Mouse (Mus musculus): ENCODE data around the gene Zfp790. TPM values are rescaled to one million over a fixed set of nuclear protein-coding genes. Genes with fewer than 3 reads are reported as not detected.

Gene Zfp790
- 28.6 and 30.0 TPM in 2 replicates for polyA plus RNA-seq (2015; fragmentation: Nextera tagmentation; extraction: Ambion mirVana)

- no peaks in the 10 kb centered on the region for H3K9me3 ChIP-seq
- H3K27me3 ChIP-seq, result no peaks in the 10 kb centered on the region
- peak within 1 kb of the TSS; percentile 84 for H3K9ac ChIP-seq
- peaks cover 43% of the 10 kb centered on the region for H3K4me1 ChIP-seq (replicated peaks)
- H3K27ac ChIP-seq, result peak within 1 kb of the TSS; percentile 88
- under 1% methylated on average over 26 of the region's 26 CpGs for WGBS
- peak; percentile 95 for ATAC-seq (ENCODE audit: low FRiP score)
- peak within 1 kb of the TSS; percentile 68 for H3K4me3 ChIP-seq
- peak within 1 kb of the TSS; percentile 80 for H3K4me2 ChIP-seq
- H3K36me3 ChIP-seq, result peaks cover 9% of the 10 kb centered on the region
These were observed at the start of gene Zfp790 for GRCm38 (mm10) chr7:29815910-29816429. Zfp790 (plus strand) TSS chr7:29816114.

DNA sequence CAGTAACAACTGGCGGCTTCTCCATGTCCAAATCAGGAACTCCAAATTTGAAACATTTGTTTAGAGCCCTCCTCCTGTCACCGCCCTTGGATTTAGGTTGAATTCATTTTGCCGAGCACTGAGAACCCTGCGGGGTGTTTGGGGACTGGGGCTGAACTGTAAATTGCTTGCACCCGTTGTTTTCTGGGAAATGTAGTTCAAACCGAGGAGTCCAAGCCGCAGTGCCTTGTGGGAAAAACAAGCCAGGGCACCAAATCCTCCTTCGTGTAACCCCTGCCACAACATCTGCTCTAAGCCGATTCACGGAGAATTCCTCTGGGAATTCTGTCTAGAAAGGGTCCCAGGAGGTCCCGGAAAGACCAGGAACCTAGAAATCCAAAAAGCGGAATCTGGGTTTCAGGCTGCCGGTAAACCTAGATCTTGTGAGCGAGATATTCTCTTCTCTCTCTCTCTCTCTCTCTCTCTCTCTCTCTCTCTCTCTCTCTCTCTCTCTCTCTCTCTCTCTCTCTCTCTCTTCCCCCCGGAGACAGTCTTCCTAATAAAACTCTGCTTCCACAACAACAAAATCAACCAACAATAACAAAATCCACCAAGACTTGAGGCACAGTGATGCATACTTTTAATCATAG is 48.7 kb upstream of the Zfp790 start:
- H3K4me2 ChIP-seq, result peak overlapping the region; percentile 72
- 2% methylated on average over 15 of the region's 15 CpGs for WGBS
- peak overlapping the region; percentile 72 for H3K9ac ChIP-seq
- H3K4me3 ChIP-seq, result peak overlapping the region; percentile 69
- ATAC-seq (ENCODE audit: low FRiP score), result peak; percentile 44
- H3K4me1 ChIP-seq (replicated peaks), result peaks cover 31% of the 10 kb centered on the region
- H3K36me3 ChIP-seq, result peaks cover 11% of the 10 kb centered on the region; the same call in 1 of the 2 replicates
- peak overlapping the region; percentile 78 for H3K27ac ChIP-seq
- no peaks in the 10 kb centered on the region for H3K9me3 ChIP-seq
- no peaks in the 10 kb centered on the region for H3K27me3 ChIP-seq

- ATAC-seq (ENCODE audit: low FRiP score), result peak; percentile 94
- peaks cover 15% of the 10 kb centered on the region for H3K36me3 ChIP-seq
- peaks cover 31% of the 10 kb centered on the region for H3K4me1 ChIP-seq (replicated peaks)
- no peaks in the 10 kb centered on the region for H3K9me3 ChIP-seq
- peak within 1 kb of the TSS; percentile 72 for H3K4me2 ChIP-seq
- peak within 1 kb of the TSS; percentile 78 for H3K9ac ChIP-seq
- peak within 1 kb of the TSS; percentile 69 for H3K4me3 ChIP-seq
- WGBS, result under 1% methylated on average over 32 of the region's 32 CpGs
- H3K27me3 ChIP-seq, result no peaks in the 10 kb centered on the region
- H3K27ac ChIP-seq, result peak within 1 kb of the TSS; percentile 78
These were observed 47.6 kb upstream of the Zfp790 start, which contains the start of gene Zfp84 for GRCm38 (mm10) chr7:29768090-29768900. Zfp84 (plus strand) TSS chr7:29768552.

DNA sequence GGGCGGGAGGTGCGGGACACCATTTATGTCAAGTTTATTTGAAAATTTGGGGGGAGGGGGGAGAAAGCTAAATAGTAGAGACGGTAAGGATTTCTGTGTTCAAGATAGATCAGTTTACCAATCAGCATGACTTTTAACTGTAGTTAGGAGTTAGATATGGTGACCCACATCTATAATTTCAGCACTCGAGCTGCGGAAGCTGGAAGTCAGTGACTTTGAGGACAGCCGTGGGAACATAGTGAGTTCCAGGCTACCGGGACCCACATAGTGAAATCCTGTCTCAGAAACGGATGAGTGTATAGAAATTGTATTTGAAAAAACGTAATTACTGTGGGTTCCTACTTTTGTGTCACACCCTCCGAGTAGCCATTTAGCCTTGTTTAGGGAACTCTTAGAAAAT is 46.9 kb upstream of the Zfp790 start:
- no peak for ATAC-seq (ENCODE audit: low FRiP score)
- H3K27ac ChIP-seq, result peak overlapping the region; percentile 70

DNA sequence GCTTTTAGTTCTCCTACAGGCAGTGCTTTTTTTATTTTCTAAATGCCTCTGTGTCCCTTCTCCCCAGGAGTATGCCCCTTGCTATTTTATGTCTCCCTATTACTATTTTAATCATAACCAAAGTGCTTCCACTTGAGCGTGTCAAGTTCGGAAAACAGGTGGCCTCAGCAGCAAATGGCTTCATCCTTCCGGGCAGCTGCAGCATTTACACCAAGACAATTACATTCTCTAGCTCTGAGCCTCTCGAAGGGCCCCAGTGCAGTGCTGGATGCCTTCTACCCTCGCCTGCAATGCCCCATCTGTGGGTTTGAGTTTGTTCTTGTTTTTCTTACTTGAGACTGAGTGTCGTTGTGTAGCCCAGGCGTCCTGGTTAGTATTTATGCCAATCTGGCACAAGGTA is 42.4 kb upstream of the Zfp790 start:
- peak overlapping the region; percentile 9 for H3K9ac ChIP-seq
- no peaks in the 10 kb centered on the region for H3K9me3 ChIP-seq
- no peak overlapping the region for H3K4me2 ChIP-seq
- WGBS, result 93% methylated on average over 7 of the region's 7 CpGs
- peaks cover 66% of the 10 kb centered on the region for H3K36me3 ChIP-seq
- no peak for ATAC-seq (ENCODE audit: low FRiP score)
- H3K27ac ChIP-seq, result no peak overlapping the region
- H3K4me1 ChIP-seq (replicated peaks), result peaks cover 19% of the 10 kb centered on the region
- no peak overlapping the region for H3K4me3 ChIP-seq
- H3K27me3 ChIP-seq, result no peaks in the 10 kb centered on the region

More for the DNA sequence above, 46.9 kb upstream of the Zfp790 start:
- Histone ChIP-seq H3K4me2 (peak overlapping the region; percentile 72), H3K9ac (peak overlapping the region; percentile 78), H3K9me3 (no peaks in the 10 kb centered on the region), H3K4me1 (replicated peaks) (peaks cover 31% of the 10 kb centered on the region), H3K4me3 (peak overlapping the region; percentile 69), H3K27me3 (no peaks in the 10 kb centered on the region), H3K36me3 (peaks cover 22% of the 10 kb centered on the region)
- 10% methylated on average over 10 of the region's 10 CpGs for WGBS

- WGBS, result 93% methylated on average over 3 of the region's 3 CpGs
- Histone ChIP-seq H3K9ac (no peak overlapping the region), H3K27me3 (no peaks in the 10 kb centered on the region), H3K27ac (no peak overlapping the region), H3K36me3 (peaks cover 73% of the 10 kb centered on the region), H3K9me3 (no peaks in the 10 kb centered on the region), H3K4me3 (no peak overlapping the region), H3K4me1 (replicated peaks) (peaks cover 14% of the 10 kb centered on the region), H3K4me2 (no peak overlapping the region)
- ATAC-seq (ENCODE audit: low FRiP score), result no peak
These were observed 41.5 kb upstream of the Zfp790 start for GRCm38 (mm10) chr7:29774371-29774770.

DNA sequence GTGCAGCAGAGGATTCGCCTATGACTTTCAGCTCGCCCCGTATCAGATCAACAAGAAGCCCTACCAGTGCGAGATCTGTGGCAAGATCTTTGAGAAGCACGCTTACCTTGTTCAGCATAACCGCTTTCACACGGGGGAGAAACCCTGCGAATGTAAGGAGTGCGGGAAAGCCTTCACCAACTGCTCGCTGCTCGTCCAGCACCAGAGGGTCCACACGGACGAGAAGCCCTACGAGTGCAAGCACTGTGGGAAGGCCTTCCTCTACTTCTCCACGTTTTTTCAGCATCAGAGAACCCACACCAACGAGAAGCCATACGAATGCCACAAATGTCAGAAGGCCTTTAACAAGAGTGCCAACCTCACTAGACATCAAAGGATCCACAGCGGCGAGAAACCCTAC is 39.3 kb upstream of the Zfp790 start:
- Histone ChIP-seq H3K27me3 (no peaks in the 10 kb centered on the region), H3K9me3 (no peaks in the 10 kb centered on the region), H3K4me1 (replicated peaks) (no peaks in the 10 kb centered on the region), H3K4me2 (no peak overlapping the region), H3K27ac (no peak overlapping the region), H3K9ac (no peak overlapping the region), H3K36me3 (peaks cover 74% of the 10 kb centered on the region), H3K4me3 (no peak overlapping the region)
- 97% methylated on average over 19 of the region's 19 CpGs for WGBS
- ATAC-seq (ENCODE audit: low FRiP score), result no peak

- H3K27ac ChIP-seq, result no peak overlapping the region
- H3K4me1 ChIP-seq (replicated peaks), result no peaks in the 10 kb centered on the region
- H3K9me3 ChIP-seq, result no peaks in the 10 kb centered on the region
- no peak overlapping the region for H3K9ac ChIP-seq
- no peak overlapping the region for H3K4me2 ChIP-seq
- 96% methylated on average over 10 of the region's 10 CpGs for WGBS
- no peak for ATAC-seq (ENCODE audit: low FRiP score)
- no peaks in the 10 kb centered on the region for H3K27me3 ChIP-seq
- H3K4me3 ChIP-seq, result no peak overlapping the region
- peaks cover 71% of the 10 kb centered on the region for H3K36me3 ChIP-seq
These were observed 38.5 kb upstream of the Zfp790 start for GRCm38 (mm10) chr7:29777372-29777771.

GRCm38 (mm10) chr7:29783871-29784551 is 31.9 kb upstream of the Zfp790 start, which contains the start of gene Zfp30:
Zfp30 (plus strand) TSS chr7:29783998.
- Histone ChIP-seq H3K4me2 (peak within 1 kb of the TSS; percentile 84), H3K36me3 (peaks cover 32% of the 10 kb centered on the region), H3K9ac (peak within 1 kb of the TSS; percentile 92), H3K27me3 (no peaks in the 10 kb centered on the region), H3K27ac (peak within 1 kb of the TSS; percentile 96), H3K4me3 (peak within 1 kb of the TSS; percentile 86), H3K4me1 (replicated peaks) (peaks cover 28% of the 10 kb centered on the region), H3K9me3 (no peaks in the 10 kb centered on the region)
- WGBS, result under 1% methylated on average over 45 of the region's 45 CpGs
- ATAC-seq (ENCODE audit: low FRiP score), result peak; percentile 97

DNA sequence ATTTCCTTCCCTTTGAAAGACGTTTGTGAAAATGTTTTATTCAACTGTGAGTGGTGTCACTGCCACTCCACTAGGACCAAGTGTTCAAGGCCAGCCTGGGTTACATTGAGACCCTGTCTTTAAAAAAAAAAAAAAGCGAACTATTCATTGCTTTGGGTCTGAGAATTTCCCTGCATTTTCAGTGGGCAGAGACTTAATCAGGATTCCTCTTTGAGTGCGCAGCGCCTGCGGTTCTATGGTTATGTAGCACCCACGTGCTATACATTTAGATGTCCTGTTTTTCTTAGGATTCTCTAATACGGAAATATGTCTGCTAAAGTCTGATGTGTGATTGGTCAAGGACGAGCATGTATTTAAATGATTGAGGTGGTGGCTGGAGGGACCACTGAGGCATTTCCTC is 30.9 kb upstream of the Zfp790 start:
- H3K36me3 ChIP-seq, result peaks cover 36% of the 10 kb centered on the region
- no peaks in the 10 kb centered on the region for H3K27me3 ChIP-seq
- H3K4me1 ChIP-seq (replicated peaks), result peaks cover 28% of the 10 kb centered on the region
- 53% methylated on average over 8 of the region's 8 CpGs for WGBS
- H3K9me3 ChIP-seq, result no peaks in the 10 kb centered on the region
- peak overlapping the region; percentile 92 for H3K9ac ChIP-seq
- no peak for ATAC-seq (ENCODE audit: low FRiP score)
- no peak overlapping the region for H3K27ac ChIP-seq
- peak overlapping the region; percentile 84 for H3K4me2 ChIP-seq
- H3K4me3 ChIP-seq, result peak overlapping the region; percentile 86

DNA sequence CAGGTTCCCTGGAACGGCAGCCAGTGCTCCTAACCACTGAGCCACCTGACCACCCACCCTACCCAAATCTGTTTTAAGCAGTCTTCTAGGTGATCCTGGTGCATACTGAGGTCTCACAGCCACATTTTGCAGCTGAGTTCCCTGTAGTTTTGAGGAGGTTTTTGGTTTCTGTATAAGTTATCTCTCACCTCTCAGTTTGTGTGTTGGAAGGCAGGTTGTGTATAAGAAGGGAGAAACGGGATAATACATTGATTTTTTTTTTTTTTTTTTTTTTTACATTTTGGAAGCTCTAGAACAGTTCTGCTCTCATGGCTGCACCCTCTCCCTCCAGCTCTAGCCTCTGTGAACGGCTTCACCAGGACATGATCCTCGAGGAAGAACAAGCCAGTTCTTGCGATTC is 30.0 kb upstream of the Zfp790 start:
- H3K36me3 ChIP-seq, result peaks cover 45% of the 10 kb centered on the region
- ATAC-seq (ENCODE audit: low FRiP score), result no peak
- H3K9me3 ChIP-seq, result no peaks in the 10 kb centered on the region
- peak overlapping the region; percentile 92 for H3K9ac ChIP-seq
- H3K4me3 ChIP-seq, result peak overlapping the region; percentile 86
- no peaks in the 10 kb centered on the region for H3K27me3 ChIP-seq
- 81% methylated on average over 5 of the region's 5 CpGs for WGBS
- H3K4me1 ChIP-seq (replicated peaks), result peaks cover 28% of the 10 kb centered on the region
- H3K4me2 ChIP-seq, result peak overlapping the region; percentile 84
- no peak overlapping the region for H3K27ac ChIP-seq

- Histone ChIP-seq H3K4me3 (no peak overlapping the region), H3K4me2 (no peak overlapping the region), H3K27me3 (peaks cover 20% of the 10 kb centered on the region), H3K36me3 (peaks cover 73% of the 10 kb centered on the region), H3K9ac (no peak overlapping the region), H3K9me3 (no peaks in the 10 kb centered on the region), H3K27ac (no peak overlapping the region), H3K4me1 (replicated peaks) (no peaks in the 10 kb centered on the region)
- 32% methylated on average over 27 of the region's 27 CpGs for WGBS
- no peak for ATAC-seq (ENCODE audit: low FRiP score)
These were observed 23.0 kb upstream of the Zfp790 start for GRCm38 (mm10) chr7:29792906-29793305.
